Mouse (Mus musculus) intestine, embryonic 14.5 days (tissue): Measurements from ENCODE around the gene Caprin1. TPM values are rescaled to one million over a fixed set of nuclear protein-coding genes. Genes with fewer than 3 reads are reported as not detected.

Experiments used
- microRNA-seq: library from miRNA; unstranded; fragments of <30 nt; microRNA quantifications from one replicate; pipeline ENCODE4, GENCODE M21; 2016
- polyA plus RNA-seq: library from polyadenylated mRNA; unstranded; fragments of >200 nt; fragmentation: Nextera tagmentation; extraction: Ambion mirVana; gene quantifications from 2 replicates; pipeline ENCODE4 v1.2.1, GENCODE M21; 2014

Caprin1 gene
- polyA plus RNA-seq, 1 experiment from 2014 or later, result 344 TPM

Small RNA genes within 50 kb of the gene (microRNA-seq; reads per million reads assigned to microRNA genes)
- gene Gm22757, result not detected
- gene Gm22761, result not detected

Other genes with a start within 250 kb of the Caprin1 start
- 4.1 and 4.4 TPM in 2 replicates for gene Abtb2, start 231.3 kb downstream of the Caprin1 start, polyA plus RNA-seq
- 39.0 and 39.3 TPM in 2 replicates for gene Nat10, start 36.4 kb downstream of the Caprin1 start, polyA plus RNA-seq
- 16.3 and 17.6 TPM in 2 replicates for gene Lmo2, start 160.3 kb upstream of the Caprin1 start, polyA plus RNA-seq
- gene Fbxo3, start 230.1 kb upstream of the Caprin1 start, polyA plus RNA-seq, result 49.6 and 53.4 TPM in 2 replicates
- 1.9 and 2.1 TPM in 2 replicates for gene 4931422A03Rik, start 230.7 kb upstream of the Caprin1 start, polyA plus RNA-seq